10 mouse cellular contexts compared by ENCODE assay signal in the genomic region with DNA sequence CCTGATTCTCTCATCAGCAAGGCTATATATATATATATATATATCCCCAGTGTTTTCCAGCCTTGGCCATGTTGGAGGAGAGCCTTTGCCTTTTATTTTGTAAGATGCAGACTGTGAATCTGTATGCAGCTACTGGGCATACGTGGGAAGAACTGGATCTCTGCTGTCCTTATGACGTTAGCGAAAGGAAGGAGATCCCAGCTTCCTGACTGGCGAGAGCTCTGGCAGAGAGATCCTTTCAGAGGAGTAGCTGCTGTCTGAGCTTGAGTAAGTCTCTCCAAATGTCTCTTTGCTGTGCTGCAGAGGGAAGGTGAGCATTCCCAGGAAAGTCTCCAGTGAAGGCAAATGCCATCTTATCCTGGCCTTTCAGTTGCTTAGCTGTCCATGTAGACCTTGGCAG.
"Had no signal": no experiment of that assay in that cellular context is flagged by ENCODE, and none has a peak within 500 bp of the region (broad histone marks: within the 10 kb centered on the region; RNA-seq: fewer than 3 reads in every experiment).

No protein-coding gene starts in this region.

- ATAC-seq: liver, postnatal 0 days; lung, postnatal 0 days; midbrain, embryonic 15.5 days had no signal

- DNase-seq: liver, postnatal 0 days; lung, adult 2 months; lung, postnatal 14 days; lung, postnatal 36 days; right cerebral cortex, postnatal 14 days; thymus, adult 2 months; thymus, postnatal 25 days; thymus, postnatal 4 days had no signal
